In genomic region chr16:33184901-33185260, GRCm38 (mm10) we compare ENCODE assay signal across 7 mouse cellular contexts. TPM values are rescaled to one million over a fixed set of nuclear protein-coding genes. Genes with fewer than 3 reads are reported as not detected.
DNase-seq lines count a peak whose midpoint lies in the region; ATAC-seq lines count a peak whose summit lies in the region.

TSS of gene Osbpl11 (plus strand) at chr16:33185071.

- peak; percentile 96 to 97 for DNase-seq in adrenal gland, adult 18-20 months (ENCODE audit: low spot score in 2 of 2)
- peak; percentile 98 for DNase-seq in embryo, embryonic 11 days
- DNase-seq in gastrocnemius, postnatal 36 days = peak; percentile 96 to 97
- DNase-seq in left cerebral cortex, postnatal 25 days (ENCODE audit: low spot score in 2 of 2) = peak; percentile 94 to 97
- DNase-seq in midbrain, embryonic 10.5 days (ENCODE audit: low spot score) = peak; percentile 96
- DNase-seq in right cerebral cortex, postnatal 4 days = peak; percentile 96

- H3K9ac ChIP-seq in intestine, embryonic 15.5 days = peak within 1 kb of the TSS; percentile 99

- intact Hi-C loops in gastrocnemius, postnatal 36 days (cut with DNase I) = no loop called here
- intact Hi-C loops in left cerebral cortex, postnatal 25 days (cut with DNase I) = no loop called here

- no peaks in the 10 kb centered on the region for H3K9me3 ChIP-seq in intestine, embryonic 15.5 days
- H3K9me3 ChIP-seq in midbrain, embryonic 10.5 days (replicated peaks) = no peaks in the 10 kb centered on the region

- H3K36me3 ChIP-seq in intestine, embryonic 15.5 days = no peaks in the 10 kb centered on the region
- H3K36me3 ChIP-seq in midbrain, embryonic 10.5 days = no peaks in the 10 kb centered on the region

- no peaks in the 10 kb centered on the region for H3K27me3 ChIP-seq in intestine, embryonic 15.5 days (replicated peaks)
- H3K27me3 ChIP-seq in midbrain, embryonic 10.5 days (ENCODE audit: low read depth, poor library complexity, severe bottlenecking) = no peaks in the 10 kb centered on the region

- H3K27ac ChIP-seq in intestine, embryonic 15.5 days = peak within 1 kb of the TSS; percentile 94
- peak within 1 kb of the TSS; percentile 96 for H3K27ac ChIP-seq in midbrain, embryonic 10.5 days (replicated peaks)

- H3K4me2 ChIP-seq in intestine, embryonic 15.5 days (replicated peaks) = peak within 1 kb of the TSS; percentile 92

- peak within 1 kb of the TSS; percentile 96 for H3K4me3 ChIP-seq in intestine, embryonic 15.5 days (replicated peaks)
- H3K4me3 ChIP-seq in midbrain, embryonic 10.5 days = peak within 1 kb of the TSS; percentile 95

- WGBS in intestine, embryonic 15.5 days = under 1% methylated on average over 27 of the region's 27 CpGs
- under 1% methylated on average over 27 of the region's 27 CpGs for WGBS in midbrain, embryonic 10.5 days

- ATAC-seq in intestine, embryonic 15.5 days = peak; percentile 97

- peaks cover 6% of the 10 kb centered on the region; the same call in 1 of the 2 replicates for H3K4me1 ChIP-seq in intestine, embryonic 15.5 days (replicated peaks)
- peaks cover 32% of the 10 kb centered on the region for H3K4me1 ChIP-seq in midbrain, embryonic 10.5 days

RNA-seq across cellular contexts. Expression of gene Osbpl11, which starts in this region (rescaled TPM):
- 10 to 100 TPM; 44.9 to 47.3 TPM for total RNA-seq in adrenal gland, adult 18-20 months (2021)
- 10 to 100 TPM; 13.9 to 15.2 TPM for total RNA-seq in gastrocnemius, postnatal 36 days (2021)
- polyA plus RNA-seq in intestine, embryonic 15.5 days (2015; fragmentation: Nextera tagmentation; extraction: Ambion mirVana) = 14.7 and 15.2 TPM in 2 replicates
- total RNA-seq in left cerebral cortex, postnatal 25 days (2021) = 10 to 100 TPM; 15.3 to 15.8 TPM
- polyA plus RNA-seq in midbrain, embryonic 10.5 days (2016; fragmentation: Nextera tagmentation; extraction: Ambion mirVana) = 22.3 and 23.3 TPM in 2 replicates

Comparison
In these comparisons a context has a peak if more than half of its experiments do, and no peak if none do; other contexts are left out.
1. Peak in every context shown above with its lines: DNase-seq, ATAC-seq, H3K4me3 ChIP-seq and H3K27ac ChIP-seq.